Mouse (Mus musculus) WW6 (cell line): Measurements from ENCODE around the gene Tigar.

Experiments
- DNase-seq: peaks from one replicate; pipeline ENCODE4 v3.0.0-alpha.2; 2013; ENCODE audit warnings: low read depth, low spot score

Gene Tigar

DNA sequence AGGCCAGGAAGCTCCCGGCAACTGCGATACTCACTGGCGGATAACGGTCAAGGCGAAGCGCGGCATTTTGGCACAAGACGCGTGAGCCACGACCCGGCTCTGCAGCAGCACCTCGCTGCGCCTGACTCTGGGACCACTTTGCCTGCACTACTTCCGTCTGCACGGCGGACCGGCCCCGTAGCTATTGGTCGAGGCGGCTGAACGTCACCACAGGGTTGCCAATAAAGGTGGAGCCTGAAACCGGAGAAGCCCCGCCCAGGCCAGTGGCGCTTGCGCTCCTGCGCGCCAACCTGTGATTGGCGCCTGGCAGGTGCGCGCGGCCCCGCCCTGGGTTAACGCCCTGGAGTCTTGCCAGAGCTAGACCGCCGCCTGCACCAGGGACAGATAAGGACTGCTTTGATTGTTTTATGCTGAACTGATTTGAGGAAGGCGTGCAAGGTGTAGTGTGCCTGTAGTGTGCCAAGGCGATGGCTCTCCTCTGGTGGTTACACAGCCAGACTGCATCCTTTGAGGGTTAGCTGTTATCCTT is at the start of gene Tigar:
TSS of gene Tigar (minus strand) at position 156 of the 529 bp plus-strand sequence.
- DNase-seq, result peak; percentile 98

DNA sequence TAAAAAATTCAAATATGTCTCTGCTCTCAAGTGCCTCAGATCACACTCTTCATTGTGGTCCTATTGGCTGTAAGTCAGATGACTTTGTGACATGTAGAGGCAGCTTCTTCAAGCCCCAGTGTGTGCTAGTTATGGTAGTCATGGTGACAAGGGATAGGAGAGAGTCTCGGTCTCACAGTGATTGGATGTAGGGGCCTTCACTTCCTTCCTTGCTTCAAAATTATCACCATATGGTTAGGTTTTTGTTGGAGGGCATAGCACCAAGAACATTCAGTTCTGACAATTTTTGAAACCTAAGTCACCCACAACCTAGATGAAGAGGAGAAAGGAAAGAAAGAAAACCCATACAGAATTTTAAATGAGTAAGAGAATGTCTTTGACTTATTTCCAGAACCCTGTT is 48.0 kb upstream of the Tigar start:
- no peak for DNase-seq

DNA sequence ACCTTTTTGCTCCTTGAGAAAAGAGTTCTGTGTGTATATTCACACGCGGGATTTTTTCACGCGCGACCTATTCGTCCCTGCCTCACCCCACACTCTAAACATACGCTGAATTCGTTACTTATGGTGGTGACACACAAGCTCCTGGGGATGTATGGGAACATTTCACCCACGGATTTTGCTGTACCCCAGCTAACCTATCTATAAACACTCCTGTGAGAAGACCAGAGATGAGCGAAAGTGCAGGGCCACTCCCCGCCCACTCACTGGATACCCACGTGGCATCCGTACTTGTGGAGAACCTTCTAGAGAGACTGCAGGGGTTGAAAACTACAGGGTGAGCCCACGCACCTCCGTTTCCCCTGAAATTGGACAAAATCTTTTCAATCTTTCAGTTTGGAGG is 46.1 kb upstream of the Tigar start:
- no peak for DNase-seq

DNA sequence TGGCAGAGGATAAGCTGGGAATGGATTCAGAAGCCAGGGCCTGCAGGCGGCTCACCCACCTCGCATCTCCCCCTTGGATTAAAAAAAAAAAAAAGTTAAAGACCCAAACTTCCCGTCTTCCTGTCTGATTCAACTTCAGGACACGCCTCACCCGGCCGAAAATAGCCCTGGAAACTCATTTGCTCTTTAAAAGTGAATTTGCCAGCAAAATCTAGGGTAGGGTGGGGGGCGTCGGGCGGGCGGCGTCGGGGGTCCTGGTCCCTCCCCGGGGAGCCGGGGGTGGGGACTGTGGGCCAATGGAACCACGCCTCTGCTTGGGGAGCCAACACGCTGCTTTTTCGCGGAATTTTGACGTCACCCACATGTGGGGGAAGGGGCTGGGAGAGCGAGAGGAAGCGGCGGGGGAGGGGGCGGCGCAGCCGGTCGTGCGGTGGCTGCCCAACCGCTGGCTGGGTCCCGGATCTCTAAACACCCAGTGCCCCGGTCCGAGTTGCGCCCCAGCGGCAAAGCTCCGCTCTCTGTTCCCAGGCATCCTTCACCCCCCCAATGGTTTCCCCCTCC is 45.4 kb upstream of the Tigar start:
- no peak for DNase-seq

DNA sequence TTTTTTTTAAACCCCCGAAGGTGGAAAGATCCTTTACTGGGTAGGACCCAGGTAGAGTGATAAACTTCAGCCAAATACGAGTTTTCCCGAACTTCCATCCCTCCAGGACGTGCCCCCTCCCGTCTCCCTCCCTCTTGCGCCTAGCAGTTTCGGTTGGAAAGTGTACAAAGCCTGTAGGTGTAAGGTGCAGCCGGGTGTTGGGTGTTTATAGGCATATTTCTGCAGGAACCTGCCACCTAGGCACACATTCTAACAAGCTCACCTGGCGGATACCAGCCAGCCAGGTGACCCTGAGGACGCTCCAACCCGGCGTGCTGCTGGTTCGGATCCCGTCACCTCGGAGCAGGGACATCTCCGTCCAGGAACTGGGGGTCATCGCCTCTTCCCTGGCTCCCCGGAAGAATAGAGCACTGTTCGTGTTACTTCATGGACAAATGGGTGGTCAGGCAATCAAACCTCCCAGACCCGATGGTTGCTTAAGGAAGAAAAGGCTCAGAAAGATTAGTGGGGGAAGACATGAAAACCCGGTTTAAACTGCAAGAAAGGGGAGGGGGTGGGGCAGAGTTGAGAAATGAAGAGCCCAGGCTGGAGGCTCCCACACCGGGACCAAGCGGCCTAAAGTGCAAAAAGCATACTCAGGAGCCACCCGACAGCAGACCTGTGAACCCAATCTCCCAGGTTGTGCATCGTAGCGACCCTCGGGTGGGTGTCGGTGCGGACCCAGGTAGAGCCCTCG is 44.8 kb upstream of the Tigar start:
- DNase-seq, result no peak

DNA sequence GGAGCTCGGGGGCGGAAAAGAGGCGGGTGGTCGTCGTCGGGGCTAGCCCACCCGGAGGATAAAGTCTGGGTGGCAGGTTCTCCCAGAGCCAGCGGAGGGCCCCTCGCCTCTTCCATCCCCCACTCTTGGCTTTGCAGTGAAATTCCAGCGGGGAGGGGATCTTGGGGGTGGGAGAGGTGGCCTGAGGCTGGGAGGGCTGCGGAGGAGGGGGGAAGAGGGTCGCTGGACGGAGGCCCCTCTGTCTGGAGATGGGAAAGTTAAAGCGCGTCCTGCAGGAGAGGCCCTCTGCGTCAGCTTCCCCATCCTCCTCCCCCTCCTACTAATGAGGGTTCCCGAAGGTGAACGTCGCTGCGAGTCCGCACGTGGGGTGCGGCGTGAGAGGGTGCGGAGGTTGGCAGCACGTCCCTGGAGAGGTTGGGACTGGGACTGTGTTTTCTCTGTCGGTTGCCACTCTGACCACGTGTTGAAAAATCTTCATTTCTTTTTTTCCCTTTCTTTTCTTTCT is 44.0 kb upstream of the Tigar start:
- DNase-seq, result no peak

DNA sequence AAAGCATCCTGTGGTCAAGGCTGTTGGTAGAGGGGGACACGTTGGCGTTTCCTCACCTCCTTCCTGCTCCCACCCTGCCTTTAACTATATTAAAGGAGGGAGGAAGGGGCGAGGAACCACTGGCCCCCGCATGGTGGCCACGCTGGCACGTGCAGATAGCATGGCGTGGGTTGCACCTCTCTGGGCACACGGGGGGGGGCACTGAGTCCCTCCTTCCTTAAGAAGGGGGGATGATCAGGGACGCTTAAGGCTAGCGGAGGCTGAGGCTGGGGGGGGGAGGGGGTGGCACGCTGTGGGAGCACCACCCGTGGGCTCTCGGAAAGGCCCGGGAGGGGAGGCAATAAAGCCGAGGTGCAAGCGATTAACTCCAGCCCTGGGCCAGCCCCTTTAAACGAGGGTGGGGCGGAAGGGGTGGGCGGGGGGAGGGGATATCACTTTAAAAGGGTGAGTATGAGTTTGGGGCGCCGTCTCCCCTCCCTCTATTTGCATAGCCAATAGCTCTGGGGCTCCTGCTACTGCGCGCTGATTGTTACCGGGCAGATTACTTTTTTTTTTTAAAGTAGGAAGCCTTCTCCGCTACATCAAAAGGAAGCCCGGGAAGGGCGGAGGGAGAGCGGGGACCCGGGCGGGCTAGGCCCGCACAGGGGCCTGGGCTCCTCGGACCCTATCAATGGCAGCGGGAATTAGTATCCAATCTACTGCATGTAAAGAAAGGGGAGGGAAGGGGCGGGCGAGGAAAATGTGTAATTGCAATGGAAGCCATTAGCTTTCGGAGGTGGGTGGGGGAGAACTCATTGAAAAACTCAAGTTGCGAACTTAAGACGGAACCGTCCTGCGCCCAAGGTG is 43.0 kb upstream of the Tigar start, which contains the start of gene Ccnd2:
TSS of gene Ccnd2 (minus strand) at position 88 of the 846 bp plus-strand sequence.
- DNase-seq, result no peak

DNA sequence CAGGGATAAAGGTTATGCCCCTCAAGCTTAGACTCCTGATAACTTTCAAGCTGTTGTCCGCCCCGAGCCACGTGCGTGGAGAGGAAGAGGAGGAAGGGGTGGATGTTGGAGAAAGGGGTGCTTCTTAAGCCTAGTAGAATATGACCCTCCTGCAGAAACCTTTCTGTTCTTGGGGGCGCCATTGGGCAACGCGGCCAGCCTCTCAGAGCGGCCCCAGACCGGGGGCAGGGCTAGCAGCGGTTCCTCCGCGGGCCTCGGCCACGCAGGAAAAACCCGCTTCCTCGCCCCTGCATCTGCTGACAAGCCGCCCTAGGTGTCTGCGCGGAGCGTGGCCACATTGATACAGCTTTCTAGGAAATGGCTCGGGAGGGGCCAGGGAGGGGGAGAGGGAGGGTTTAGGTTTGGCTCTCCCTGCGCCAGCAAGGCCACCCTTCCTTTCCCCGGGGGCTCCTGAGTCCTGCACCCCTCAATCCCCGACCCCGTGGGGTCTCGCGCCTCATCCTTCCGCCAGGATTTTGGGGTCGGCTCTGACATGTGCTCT is 42.3 kb upstream of the Tigar start:
- DNase-seq, result no peak

DNA sequence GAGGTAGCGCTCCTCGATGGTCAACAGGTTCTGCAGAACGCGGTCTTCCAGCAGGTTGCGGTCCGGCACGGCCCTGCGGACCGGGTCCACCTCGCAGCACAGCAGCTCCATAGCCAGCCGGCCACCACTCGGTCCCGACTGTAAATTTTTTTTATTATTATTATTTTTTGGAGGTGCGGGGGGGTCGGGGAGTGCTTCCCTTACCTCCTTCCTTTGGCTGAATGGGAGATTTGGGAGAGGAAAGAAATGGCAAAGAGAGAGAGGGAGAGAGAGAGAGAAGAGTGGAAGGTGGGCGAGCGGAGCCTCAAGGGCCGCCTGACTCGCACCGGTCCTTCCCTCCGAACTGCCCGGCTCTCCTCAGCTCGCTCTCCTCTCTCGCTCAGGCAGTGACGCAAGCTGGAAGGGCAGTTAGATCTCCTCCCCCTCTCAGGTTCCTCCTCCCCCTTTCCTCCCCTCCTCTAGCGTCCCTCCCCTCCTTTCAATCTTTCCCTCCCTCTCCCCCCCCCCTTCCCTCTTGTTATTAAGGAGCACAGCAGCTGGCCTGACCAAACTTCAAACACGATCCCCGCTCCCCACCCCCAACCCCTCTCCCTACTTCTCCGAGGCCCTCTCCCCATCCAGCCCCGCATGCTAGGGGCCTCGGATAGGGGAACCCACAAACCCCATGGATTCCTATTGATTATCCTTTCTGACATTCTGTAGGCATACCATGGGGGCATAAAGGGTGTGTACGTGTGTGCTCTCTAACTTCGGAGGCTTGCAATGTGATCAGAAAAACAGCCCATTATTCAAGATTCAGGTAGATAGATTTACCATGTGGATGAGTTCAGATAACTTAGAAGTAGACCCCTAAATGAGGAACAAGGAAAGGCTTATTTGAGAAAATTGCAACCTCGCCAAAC is 41.6 kb upstream of the Tigar start:
- no peak for DNase-seq

DNA sequence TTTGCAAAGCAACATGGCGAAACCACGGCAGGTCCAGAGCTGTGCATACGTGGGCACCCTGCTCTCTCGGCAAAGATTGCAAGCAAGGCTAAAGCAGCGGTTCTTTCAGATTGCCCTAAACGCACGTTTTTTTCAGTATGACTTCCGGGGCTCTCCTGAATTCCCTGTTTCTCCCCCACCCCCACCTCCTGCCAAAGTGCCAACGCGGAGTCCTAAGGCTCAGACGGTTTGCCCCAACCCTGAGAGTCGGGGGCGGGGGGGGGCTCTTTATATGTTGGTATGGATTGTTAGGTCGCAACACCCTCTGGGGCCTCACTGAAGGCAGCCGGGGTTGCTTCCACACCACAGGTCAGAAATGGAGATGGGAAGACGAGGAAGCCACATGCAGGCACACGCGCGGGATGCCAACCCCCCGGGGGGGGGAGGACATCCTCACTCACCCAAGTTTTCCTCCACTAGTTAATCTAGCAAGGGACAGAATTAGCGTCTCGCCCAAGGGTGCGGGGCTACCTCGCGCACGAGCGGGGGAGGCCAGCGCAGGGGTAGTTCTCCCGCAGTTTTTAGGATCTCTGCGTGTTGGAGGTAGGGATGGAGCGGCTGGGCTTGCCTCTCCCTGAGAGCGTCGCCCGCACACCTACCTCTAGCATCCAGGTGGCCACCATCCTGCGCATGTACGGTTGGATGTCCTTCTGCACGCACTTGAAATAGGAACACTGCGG is 40.7 kb upstream of the Tigar start:
- DNase-seq, result no peak

DNA sequence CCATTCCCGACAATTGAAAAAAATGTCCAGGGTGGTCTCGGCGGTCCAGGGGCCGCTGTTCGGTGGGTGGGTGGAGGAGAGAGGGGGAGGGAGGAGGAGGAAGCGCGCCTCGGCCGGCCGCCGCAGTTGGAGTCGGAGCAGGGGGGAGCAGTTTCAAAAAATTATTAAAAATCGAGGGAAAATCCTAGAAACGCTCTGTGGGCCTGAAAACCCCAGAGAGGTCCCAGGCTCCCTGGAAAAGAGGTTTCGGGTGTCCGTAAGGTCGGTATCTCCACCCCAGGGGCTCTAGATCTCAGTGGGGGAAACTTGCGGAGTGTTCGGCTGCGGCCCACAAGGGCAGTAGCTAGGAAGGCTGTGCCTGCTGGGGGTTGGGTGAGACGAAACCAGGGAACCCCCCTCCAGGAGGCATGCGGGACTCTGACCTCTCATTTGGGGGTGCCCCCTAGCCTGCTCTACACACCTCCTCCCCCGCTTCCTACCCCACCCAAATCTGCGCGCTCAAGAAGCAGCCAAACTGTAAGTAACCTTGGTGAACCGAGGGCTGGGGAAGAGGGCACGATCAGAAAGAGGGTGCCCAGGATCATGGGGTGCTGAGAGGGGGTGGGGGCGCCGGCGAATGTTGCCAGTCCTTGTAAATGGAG is 40.1 kb upstream of the Tigar start:
- no peak for DNase-seq

DNA sequence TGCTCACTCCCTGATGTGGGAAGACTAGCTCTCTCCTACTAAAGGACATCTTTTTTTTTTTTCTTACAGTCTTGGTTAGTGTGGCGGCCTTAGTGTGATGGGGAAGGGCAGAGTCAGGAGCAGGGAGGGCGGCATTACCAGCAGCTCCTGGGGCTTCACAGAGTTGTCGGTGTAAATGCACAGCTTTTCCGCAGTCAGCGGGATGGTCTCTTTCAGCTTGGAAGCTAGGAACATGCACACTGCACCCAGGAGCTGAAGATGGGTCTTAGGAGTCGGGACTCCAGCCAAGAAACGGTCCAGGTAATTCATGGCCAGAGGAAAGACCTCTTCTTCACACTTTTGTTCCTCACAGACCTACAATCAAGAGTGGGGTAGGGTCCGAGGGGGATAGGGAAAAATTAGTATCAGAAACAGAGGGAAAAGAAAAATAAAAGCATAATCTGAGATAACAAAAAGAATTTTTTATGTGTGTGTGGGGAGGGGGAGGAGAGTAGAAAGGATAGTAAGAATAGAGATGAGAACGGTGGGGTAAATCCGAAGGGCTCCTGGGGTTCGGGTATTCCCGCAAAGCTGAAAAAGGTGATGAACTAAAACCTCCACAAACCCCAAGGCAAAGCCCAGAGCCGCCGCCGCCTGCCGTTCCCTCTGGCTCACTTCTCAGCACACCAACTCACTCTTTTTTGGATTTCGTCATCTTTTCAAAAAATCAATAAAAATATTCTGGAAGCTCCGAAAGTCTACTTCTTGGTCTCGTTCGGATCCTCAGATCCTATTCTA is 39.4 kb upstream of the Tigar start:
- DNase-seq, result no peak

DNA sequence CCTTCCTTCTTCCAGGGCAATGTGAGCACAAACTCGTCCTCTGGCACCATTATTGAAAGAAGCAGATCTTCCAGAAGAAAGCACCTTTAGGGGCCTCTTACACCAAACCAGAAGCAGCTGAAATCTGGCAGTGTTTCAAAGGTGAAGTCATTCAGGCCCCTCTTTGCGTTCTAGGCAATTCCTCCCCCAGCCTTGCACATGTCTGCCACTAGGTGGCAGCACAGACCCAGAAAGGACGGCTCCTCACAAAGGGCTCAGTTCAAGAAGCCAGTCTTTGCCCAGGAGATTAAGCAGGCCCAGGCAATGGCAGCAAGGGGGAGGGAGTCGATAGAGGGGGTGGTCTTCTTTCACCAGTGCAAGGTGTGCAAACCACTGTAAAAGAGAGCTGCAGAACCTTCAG is 38.3 kb upstream of the Tigar start:
- DNase-seq, result no peak

DNA sequence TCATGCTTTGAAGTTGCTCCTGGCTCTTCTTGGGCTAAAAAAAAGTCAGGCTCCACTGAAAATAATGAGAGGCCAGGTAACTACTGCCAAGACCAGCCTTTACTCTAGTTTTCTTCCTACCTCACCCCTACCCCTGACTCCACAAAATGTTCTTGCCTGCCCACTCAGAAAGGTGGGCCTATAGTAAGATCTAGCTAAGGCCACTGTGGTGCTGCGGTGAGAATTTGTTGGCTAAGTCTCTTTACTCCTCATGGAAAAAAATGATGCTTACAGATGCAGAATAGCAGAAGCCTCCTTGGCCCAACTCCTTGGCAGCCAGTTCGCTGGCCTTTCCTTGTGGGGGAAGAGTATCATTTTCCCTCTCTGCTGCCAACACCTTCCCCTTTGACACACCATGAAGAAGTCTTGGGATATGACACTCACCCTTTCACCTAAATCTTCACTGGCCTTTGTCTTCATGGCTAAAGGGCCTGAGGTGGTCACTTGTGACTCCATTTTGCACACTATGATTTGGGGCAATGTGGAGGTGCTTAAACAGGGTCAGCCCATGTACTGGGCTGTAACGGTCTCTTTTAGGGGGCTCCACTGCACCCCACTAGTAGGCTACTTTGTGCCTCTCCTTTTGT is 37.1 kb upstream of the Tigar start:
- no peak for DNase-seq

DNA sequence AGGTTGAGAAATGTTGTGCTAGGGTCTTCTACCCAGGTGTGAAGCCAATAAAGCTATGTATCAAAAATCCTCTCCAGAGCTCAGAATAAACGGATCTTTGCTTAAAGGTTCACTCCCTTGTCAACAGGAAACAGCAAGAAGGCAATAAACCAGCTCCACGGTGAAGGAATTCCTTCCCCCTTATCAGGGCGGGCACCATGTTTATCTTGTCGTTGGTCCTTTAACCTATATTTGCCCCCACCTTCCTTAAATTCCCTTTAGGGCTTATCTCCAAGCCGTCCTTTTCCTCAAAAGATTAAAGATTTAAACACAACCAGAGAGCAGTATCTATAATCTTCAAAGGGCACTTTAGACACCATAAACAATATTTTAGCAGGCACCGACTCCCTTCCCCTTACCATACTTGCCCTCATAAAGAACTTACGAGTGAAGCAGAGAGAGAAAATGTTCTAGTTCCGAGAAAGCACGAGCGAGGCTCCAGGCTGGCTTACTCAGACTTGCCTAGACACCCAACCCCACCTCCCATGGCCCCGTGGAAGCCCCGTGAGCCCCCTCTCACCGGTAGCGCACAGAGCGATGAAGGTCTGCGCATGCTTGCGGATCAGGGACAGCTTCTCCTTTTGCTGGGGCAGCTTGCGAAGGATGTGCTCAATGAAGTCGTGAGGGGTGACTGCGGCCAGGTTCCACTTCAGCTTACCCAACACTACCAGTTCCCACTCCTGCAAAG is 36.3 kb upstream of the Tigar start:
- DNase-seq, result no peak

DNA sequence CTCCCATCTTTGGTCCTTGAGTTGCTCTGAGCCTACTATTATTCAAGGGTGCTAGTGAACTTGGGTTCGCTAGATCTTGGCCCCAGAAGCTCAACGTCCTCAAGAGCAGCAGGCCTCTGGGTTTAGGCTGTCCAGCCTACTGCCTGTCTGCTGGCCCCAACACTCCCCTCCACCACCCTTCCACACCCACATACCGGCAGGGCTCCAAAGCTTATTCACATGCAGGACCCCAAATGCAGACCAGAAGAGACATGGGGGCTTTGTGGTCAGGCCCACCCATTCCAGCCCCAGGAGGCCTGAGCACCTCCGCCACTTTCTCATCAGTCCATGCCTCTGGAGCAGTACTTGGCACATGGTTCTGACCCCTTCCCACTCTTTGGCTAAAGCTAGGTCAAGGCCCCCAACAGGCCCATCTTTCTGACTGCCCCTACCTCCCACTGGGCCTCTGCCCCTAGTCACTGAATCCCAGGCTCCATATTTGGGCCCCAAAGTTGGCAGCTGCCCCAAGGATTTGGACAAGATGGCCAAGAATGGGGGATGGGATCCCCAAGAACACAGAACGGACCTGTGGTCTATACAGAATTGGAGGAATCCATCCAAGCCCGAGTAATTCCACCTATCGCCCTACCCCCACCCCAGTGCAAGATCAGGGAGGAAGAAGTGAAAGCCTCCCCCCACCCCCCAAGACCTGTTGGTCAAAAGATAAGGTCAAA is 34.4 kb upstream of the Tigar start:
- no peak for DNase-seq

DNA sequence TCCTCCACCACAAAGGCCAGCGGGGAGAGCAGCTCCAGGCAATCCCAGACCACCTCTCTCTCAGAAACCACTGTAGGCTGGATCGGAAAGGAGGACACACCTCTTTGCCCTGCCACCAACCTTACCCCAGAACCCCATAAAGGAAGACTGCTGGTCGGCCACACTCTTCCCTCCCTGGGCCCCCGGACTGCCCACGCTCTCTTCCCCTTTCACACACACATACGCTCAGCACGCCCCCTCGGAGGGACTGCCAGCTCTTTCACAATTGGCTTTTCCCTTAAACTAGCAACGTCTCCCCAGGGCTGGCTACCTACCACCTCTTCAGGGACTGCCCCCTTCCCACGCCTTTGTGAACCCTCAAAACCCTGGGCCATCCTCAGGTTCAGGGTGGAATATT is 33.8 kb upstream of the Tigar start:
- no peak for DNase-seq
